Mouse (Mus musculus) A20 (cell line): ENCODE results near the gene Daw1.

Experiments
- DNase-seq: peaks from one replicate; pipeline ENCODE4 v3.0.0-alpha.2; 2011; ENCODE audit warnings: low read depth, low spot score

Gene Daw1

GRCm38 (mm10) chr1:83187154-83187553 lies 27.6 kb downstream of the Daw1 start:
- DNase-seq: peak; percentile 29

- no peak for DNase-seq
Observed at GRCm38 (mm10) chr1:83209981-83210380, 50.4 kb downstream of the Daw1 start.

- no peak for DNase-seq
Observed at GRCm38 (mm10) chr1:83218260-83218659, 58.7 kb downstream of the Daw1 start.

DNA sequence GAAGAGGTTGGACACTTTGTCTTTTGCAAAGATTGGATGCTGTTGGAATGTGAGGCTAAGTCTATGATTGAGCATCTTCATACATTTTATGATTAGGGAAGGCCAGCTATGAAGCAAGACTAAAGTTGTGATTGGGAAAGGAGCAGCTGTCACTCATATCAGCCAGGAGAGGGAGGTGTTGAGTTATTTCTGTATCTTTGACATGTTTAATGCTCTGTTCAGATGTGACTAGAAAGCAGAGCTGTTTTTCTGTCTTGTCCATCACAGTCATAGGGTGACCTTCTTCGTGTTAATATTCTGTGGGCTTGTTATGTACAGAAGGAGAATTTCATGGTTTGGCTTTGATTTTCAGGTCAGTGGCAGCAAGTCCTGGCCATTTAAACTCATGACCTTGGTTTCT lies 63.5 kb downstream of the Daw1 start:
- DNase-seq: no peak

DNA sequence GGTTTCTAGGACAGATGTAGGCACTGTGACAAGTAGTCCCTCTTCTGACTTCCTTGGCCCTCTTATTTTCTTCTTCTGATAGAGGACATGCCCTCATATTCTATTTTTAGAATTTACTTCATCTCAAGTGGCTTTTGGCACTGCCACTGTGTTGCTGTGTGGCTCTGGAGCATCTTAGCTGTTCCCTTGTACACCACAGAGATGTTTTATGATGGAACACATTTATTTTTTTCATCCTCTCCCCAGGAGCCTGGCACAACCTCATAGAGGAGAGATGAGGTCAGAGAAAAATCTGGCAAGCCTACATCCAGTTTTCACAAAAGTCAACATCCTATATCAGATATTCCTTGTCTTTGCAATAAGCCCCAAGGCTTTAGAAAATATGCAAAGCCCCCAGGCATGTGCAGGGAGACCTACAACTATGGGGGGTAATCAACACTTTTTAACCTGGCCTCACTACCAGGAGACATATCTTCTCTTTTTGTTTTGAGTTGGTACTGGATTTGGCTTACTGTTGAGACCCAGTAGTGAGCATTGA lies 64.9 kb downstream of the Daw1 start:
- no peak for DNase-seq

- DNase-seq: no peak
Observed at GRCm38 (mm10) chr1:83227946-83228345, 68.4 kb downstream of the Daw1 start.

- no peak for DNase-seq
Observed at GRCm38 (mm10) chr1:83248235-83248746, 88.7 kb downstream of the Daw1 start.

DNA sequence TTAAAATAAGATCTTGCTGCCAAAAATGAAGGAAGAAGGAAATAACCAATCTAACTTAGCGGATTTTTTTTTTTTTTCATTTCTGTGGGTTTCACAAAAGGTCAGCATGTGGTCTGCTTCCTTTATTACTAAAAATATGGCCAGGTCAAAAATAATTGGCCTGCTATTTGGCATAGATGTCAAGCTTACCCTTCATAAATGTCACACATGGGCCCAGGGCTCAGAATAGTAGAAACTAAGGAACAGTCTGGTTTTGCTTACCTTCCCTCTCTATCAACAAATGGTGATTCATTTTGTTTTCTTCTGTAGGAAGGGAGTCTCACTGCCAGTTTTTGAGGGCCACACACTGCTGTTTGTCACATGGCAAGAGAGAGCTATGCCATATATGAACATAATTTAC lies 92.2 kb downstream of the Daw1 start:
- DNase-seq: no peak
